Mouse (Mus musculus) thymus, postnatal 10 days (tissue): ENCODE results near the gene Zfp335.
"Not testable (repeated sequence)": the region's sequence is repeated elsewhere in the genome, so short reads cannot be mapped to it uniquely, and the experiment has no call there.

Source experiments
- DNase-seq, 2 experiments: peaks; one replicate each; pipeline ENCODE4 v3.0.0; 2021; ENCODE audit warnings: low spot score in 2 of 2

Zfp335 gene

GRCm38 (mm10) chr2:164867566-164867965 is 44.0 kb downstream of the Zfp335 start:
- no peak for DNase-seq

GRCm38 (mm10) chr2:164866741-164867551 is 44.6 kb downstream of the Zfp335 start:
- DNase-seq = no peak

- no peak for DNase-seq
Observed at GRCm38 (mm10) chr2:164864593-164864992, 47.0 kb downstream of the Zfp335 start.

- DNase-seq = not testable (repeated sequence)
Observed at GRCm38 (mm10) chr2:164863411-164863810, 48.1 kb downstream of the Zfp335 start.

GRCm38 (mm10) chr2:164862179-164862861 is 49.2 kb downstream of the Zfp335 start:
- DNase-seq = no peak

GRCm38 (mm10) chr2:164861094-164861493 is 50.5 kb downstream of the Zfp335 start:
- no peak for DNase-seq

- DNase-seq = no peak
Observed at GRCm38 (mm10) chr2:164859640-164860432, 51.7 kb downstream of the Zfp335 start.

- no peak for DNase-seq
Observed at GRCm38 (mm10) chr2:164859155-164859554, 52.4 kb downstream of the Zfp335 start.

GRCm38 (mm10) chr2:164857842-164858553 is 53.6 kb downstream of the Zfp335 start:
- DNase-seq = no peak

- DNase-seq = no peak
Observed at GRCm38 (mm10) chr2:164857101-164857821, 54.3 kb downstream of the Zfp335 start, which contains the start of gene Pltp. Pltp (minus strand) TSS chr2:164857711.

GRCm38 (mm10) chr2:164856309-164857100 is 55.1 kb downstream of the Zfp335 start:
- DNase-seq = no peak

GRCm38 (mm10) chr2:164855572-164855971 is 56.0 kb downstream of the Zfp335 start:
- DNase-seq = not testable (repeated sequence)

GRCm38 (mm10) chr2:164850061-164850460 is 61.5 kb downstream of the Zfp335 start:
- DNase-seq = peak; percentile 37 to 43

GRCm38 (mm10) chr2:164845782-164846181 is 65.8 kb downstream of the Zfp335 start:
- DNase-seq = no peak
